Mouse (Mus musculus): ENCODE results near the gene Rflnb. TPM values are rescaled to one million over a fixed set of nuclear protein-coding genes. Genes with fewer than 3 reads are reported as not detected.

Rflnb gene
- polyA plus RNA-seq, 1 experiment, result 30.8 TPM

GRCm38 (mm10) chr11:76028072-76028465, 487 bp upstream of the Rflnb start:
- WGBS, result 16% methylated on average over 14 of the region's 14 CpGs
- TF ChIP-seq CTCF (IDR thresholded peaks at IDR 0.05; ENCODE audit: control insufficient read depth, insufficient read depth, low read length), result no peak
- TF ChIP-seq POLR2A (IDR thresholded peaks at IDR 0.05; ENCODE audit: borderline replicate concordance, control insufficient read depth, low read depth, low read length), result no peak

GRCm38 (mm10) chr11:76026527-76027138, 949 bp downstream of the Rflnb start:
- peak overlapping the region; percentile 80 for H3K27ac ChIP-seq (ENCODE audit: control insufficient read depth, insufficient read depth, low read depth, low read length, poor library complexity)
- WGBS, result 10% methylated on average over 14 of the region's 14 CpGs
- no peaks in the 10 kb centered on the region; the same call in 1 of the 2 replicates for H3K4me1 ChIP-seq (ENCODE audit: control insufficient read depth, insufficient read depth, low read length)
- peak overlapping the region; percentile 67 for H3K4me3 ChIP-seq (replicated peaks; ENCODE audit: control insufficient read depth, low read depth, low read length)
- TF ChIP-seq CTCF (IDR thresholded peaks at IDR 0.05; ENCODE audit: control insufficient read depth, insufficient read depth, low read length) (no peak), POLR2A (IDR thresholded peaks at IDR 0.05; ENCODE audit: borderline replicate concordance, control insufficient read depth, low read depth, low read length) (no peak)

More at GRCm38 (mm10) chr11:76028072-76028465, 487 bp upstream of the Rflnb start:
- H3K4me1 ChIP-seq (ENCODE audit: control insufficient read depth, insufficient read depth, low read length), result peaks cover 2% of the 10 kb centered on the region; the same call in 1 of the 2 replicates
- peak overlapping the region; percentile 80 for H3K27ac ChIP-seq (ENCODE audit: control insufficient read depth, insufficient read depth, low read depth, low read length, poor library complexity)
- H3K4me3 ChIP-seq (replicated peaks; ENCODE audit: control insufficient read depth, low read depth, low read length), result peak overlapping the region; percentile 59

- no peaks in the 10 kb centered on the region; the same call in 1 of the 2 replicates for H3K4me1 ChIP-seq (ENCODE audit: control insufficient read depth, insufficient read depth, low read length)
- TF ChIP-seq CTCF (IDR thresholded peaks at IDR 0.05; ENCODE audit: control insufficient read depth, insufficient read depth, low read length) (no peak), POLR2A (IDR thresholded peaks at IDR 0.05; ENCODE audit: borderline replicate concordance, control insufficient read depth, low read depth, low read length) (no peak)
- WGBS, result 37% methylated on average over 7 of the region's 7 CpGs
- H3K4me3 ChIP-seq (replicated peaks; ENCODE audit: control insufficient read depth, low read depth, low read length), result peak overlapping the region; percentile 67
- peak overlapping the region; percentile 60; the same call in 1 of the 2 replicates for H3K27ac ChIP-seq (ENCODE audit: control insufficient read depth, insufficient read depth, low read depth, low read length, poor library complexity)
Measured at GRCm38 (mm10) chr11:76025080-76025583, 2.5 kb downstream of the Rflnb start.

GRCm38 (mm10) chr11:76020916-76021315, 6.7 kb downstream of the Rflnb start:
- Histone ChIP-seq H3K4me3 (replicated peaks; ENCODE audit: control insufficient read depth, low read depth, low read length) (no peak overlapping the region), H3K4me1 (ENCODE audit: control insufficient read depth, insufficient read depth, low read length) (no peaks in the 10 kb centered on the region; the same call in 1 of the 2 replicates), H3K27ac (ENCODE audit: control insufficient read depth, insufficient read depth, low read depth, low read length, poor library complexity) (no peak overlapping the region)
- TF ChIP-seq POLR2A (IDR thresholded peaks at IDR 0.05; ENCODE audit: borderline replicate concordance, control insufficient read depth, low read depth, low read length), result no peak
- TF ChIP-seq CTCF (IDR thresholded peaks at IDR 0.05; ENCODE audit: control insufficient read depth, insufficient read depth, low read length), result no peak
- 38% methylated on average over 9 of the region's 9 CpGs for WGBS

- 82% methylated on average over 4 of the region's 4 CpGs for WGBS
- TF ChIP-seq POLR2A (IDR thresholded peaks at IDR 0.05; ENCODE audit: borderline replicate concordance, control insufficient read depth, low read depth, low read length), result no peak
- TF ChIP-seq CTCF (IDR thresholded peaks at IDR 0.05; ENCODE audit: control insufficient read depth, insufficient read depth, low read length), result no peak
- no peaks in the 10 kb centered on the region; the same call in 1 of the 2 replicates for H3K4me1 ChIP-seq (ENCODE audit: control insufficient read depth, insufficient read depth, low read length)
- H3K4me3 ChIP-seq (replicated peaks; ENCODE audit: control insufficient read depth, low read depth, low read length), result no peak overlapping the region
- no peak overlapping the region for H3K27ac ChIP-seq (ENCODE audit: control insufficient read depth, insufficient read depth, low read depth, low read length, poor library complexity)
Measured at GRCm38 (mm10) chr11:76019879-76020278, 7.7 kb downstream of the Rflnb start.

- 62% methylated on average over 4 of the region's 4 CpGs for WGBS
- H3K4me1 ChIP-seq (ENCODE audit: control insufficient read depth, insufficient read depth, low read length), result no peaks in the 10 kb centered on the region; the same call in 1 of the 2 replicates
- H3K4me3 ChIP-seq (replicated peaks; ENCODE audit: control insufficient read depth, low read depth, low read length), result no peak overlapping the region
- no peak overlapping the region for H3K27ac ChIP-seq (ENCODE audit: control insufficient read depth, insufficient read depth, low read depth, low read length, poor library complexity)
- TF ChIP-seq POLR2A (IDR thresholded peaks at IDR 0.05; ENCODE audit: borderline replicate concordance, control insufficient read depth, low read depth, low read length), result no peak
- no peak for TF ChIP-seq CTCF (IDR thresholded peaks at IDR 0.05; ENCODE audit: control insufficient read depth, insufficient read depth, low read length)
Measured at GRCm38 (mm10) chr11:76015814-76016213, 11.8 kb downstream of the Rflnb start.

GRCm38 (mm10) chr11:76015251-76015650, 12.3 kb downstream of the Rflnb start:
- no peaks in the 10 kb centered on the region; the same call in 1 of the 2 replicates for H3K4me1 ChIP-seq (ENCODE audit: control insufficient read depth, insufficient read depth, low read length)
- TF ChIP-seq POLR2A (IDR thresholded peaks at IDR 0.05; ENCODE audit: borderline replicate concordance, control insufficient read depth, low read depth, low read length), result no peak
- WGBS, result 76% methylated on average over 6 of the region's 6 CpGs

GRCm38 (mm10) chr11:76010838-76011624, 16.6 kb downstream of the Rflnb start:
- H3K4me1 ChIP-seq (ENCODE audit: control insufficient read depth, insufficient read depth, low read length), result no peaks in the 10 kb centered on the region; the same call in 1 of the 2 replicates
- no peak for TF ChIP-seq CTCF (IDR thresholded peaks at IDR 0.05; ENCODE audit: control insufficient read depth, insufficient read depth, low read length)
- no peak for TF ChIP-seq POLR2A (IDR thresholded peaks at IDR 0.05; ENCODE audit: borderline replicate concordance, control insufficient read depth, low read depth, low read length)
- H3K27ac ChIP-seq (ENCODE audit: control insufficient read depth, insufficient read depth, low read depth, low read length, poor library complexity), result no peak overlapping the region
- no peak overlapping the region for H3K4me3 ChIP-seq (replicated peaks; ENCODE audit: control insufficient read depth, low read depth, low read length)
- 70% methylated on average over 9 of the region's 9 CpGs for WGBS

More at GRCm38 (mm10) chr11:76015251-76015650, 12.3 kb downstream of the Rflnb start:
- Histone ChIP-seq H3K4me3 (replicated peaks; ENCODE audit: control insufficient read depth, low read depth, low read length) (no peak overlapping the region), H3K27ac (ENCODE audit: control insufficient read depth, insufficient read depth, low read depth, low read length, poor library complexity) (no peak overlapping the region)

Data from bone marrow, adult 2 months (tissue).